Mouse (Mus musculus): ENCODE measurements around the gene Tchp. TPM values are rescaled to one million over a fixed set of nuclear protein-coding genes. Genes with fewer than 3 reads are reported as not detected.

Tchp gene
- polyA plus RNA-seq, 1 experiment from 2014 or later, result 15.2 TPM

GRCm38 (mm10) chr5:114728160-114728559 is 20.6 kb downstream of the Tchp start:
- H3K36me3 ChIP-seq (ENCODE audit: control insufficient read depth, insufficient read depth, low read length), result peaks cover 51% of the 10 kb centered on the region
- H3K4me2 ChIP-seq (ENCODE audit: low read depth, low read length), result no peak overlapping the region
- H3K4me3 ChIP-seq (ENCODE audit: low read depth, low read length), result no peak overlapping the region
- 92% methylated on average over 10 of the region's 10 CpGs for WGBS
- no peaks in the 10 kb centered on the region for H3K9me3 ChIP-seq (ENCODE audit: control insufficient read depth, low read length)
- no peaks in the 10 kb centered on the region for H3K27me3 ChIP-seq (ENCODE audit: control insufficient read depth, insufficient read depth, low read length)
- no peak for ATAC-seq (ENCODE audit: low read depth)
- no peaks in the 10 kb centered on the region for H3K4me1 ChIP-seq (ENCODE audit: control insufficient read depth, insufficient read depth, low read length)
- H3K9ac ChIP-seq (replicated peaks; ENCODE audit: low read depth, low read length), result no peak overlapping the region
- no peak overlapping the region; the same call in 1 of the 2 replicates for H3K27ac ChIP-seq (ENCODE audit: low read depth, low read length)

- H3K27ac ChIP-seq (ENCODE audit: low read depth, low read length), result no peak overlapping the region
- peaks cover 62% of the 10 kb centered on the region for H3K36me3 ChIP-seq (ENCODE audit: control insufficient read depth, insufficient read depth, low read length)
- no peak overlapping the region for H3K9ac ChIP-seq (replicated peaks; ENCODE audit: low read depth, low read length)
- H3K9me3 ChIP-seq (ENCODE audit: control insufficient read depth, low read length), result no peaks in the 10 kb centered on the region
- 82% methylated on average over 10 of the region's 10 CpGs for WGBS
- no peak overlapping the region for H3K4me2 ChIP-seq (ENCODE audit: low read depth, low read length)
- H3K4me3 ChIP-seq (ENCODE audit: low read depth, low read length), result no peak overlapping the region
- no peaks in the 10 kb centered on the region for H3K4me1 ChIP-seq (ENCODE audit: control insufficient read depth, insufficient read depth, low read length)
- H3K27me3 ChIP-seq (ENCODE audit: control insufficient read depth, insufficient read depth, low read length), result no peaks in the 10 kb centered on the region
- ATAC-seq (ENCODE audit: low read depth), result no peak
Measured at GRCm38 (mm10) chr5:114730129-114730528, 22.6 kb downstream of the Tchp start.

GRCm38 (mm10) chr5:114731498-114731897 is 23.9 kb downstream of the Tchp start:
- H3K36me3 ChIP-seq (ENCODE audit: control insufficient read depth, insufficient read depth, low read length), result peaks cover 67% of the 10 kb centered on the region
- H3K9me3 ChIP-seq (ENCODE audit: control insufficient read depth, low read length), result no peaks in the 10 kb centered on the region
- no peak overlapping the region for H3K4me2 ChIP-seq (ENCODE audit: low read depth, low read length)
- no peaks in the 10 kb centered on the region for H3K27me3 ChIP-seq (ENCODE audit: control insufficient read depth, insufficient read depth, low read length)
- no peak for ATAC-seq (ENCODE audit: low read depth)
- no peak overlapping the region for H3K27ac ChIP-seq (ENCODE audit: low read depth, low read length)
- WGBS, result 69% methylated on average over 6 of the region's 6 CpGs
- H3K4me3 ChIP-seq (ENCODE audit: low read depth, low read length), result no peak overlapping the region
- H3K4me1 ChIP-seq (ENCODE audit: control insufficient read depth, insufficient read depth, low read length), result no peaks in the 10 kb centered on the region
- H3K9ac ChIP-seq (replicated peaks; ENCODE audit: low read depth, low read length), result no peak overlapping the region

GRCm38 (mm10) chr5:114731969-114732368 is 24.4 kb downstream of the Tchp start:
- Histone ChIP-seq H3K4me1 (ENCODE audit: control insufficient read depth, insufficient read depth, low read length) (no peaks in the 10 kb centered on the region), H3K9ac (replicated peaks; ENCODE audit: low read depth, low read length) (no peak overlapping the region), H3K36me3 (ENCODE audit: control insufficient read depth, insufficient read depth, low read length) (peaks cover 72% of the 10 kb centered on the region), H3K4me3 (ENCODE audit: low read depth, low read length) (no peak overlapping the region), H3K9me3 (ENCODE audit: control insufficient read depth, low read length) (no peaks in the 10 kb centered on the region), H3K27ac (ENCODE audit: low read depth, low read length) (no peak overlapping the region), H3K4me2 (ENCODE audit: low read depth, low read length) (no peak overlapping the region), H3K27me3 (ENCODE audit: control insufficient read depth, insufficient read depth, low read length) (no peaks in the 10 kb centered on the region)
- WGBS, result 94% methylated on average over 15 of the region's 15 CpGs
- no peak for ATAC-seq (ENCODE audit: low read depth)

- Histone ChIP-seq H3K9ac (replicated peaks; ENCODE audit: low read depth, low read length) (no peak overlapping the region), H3K4me1 (ENCODE audit: control insufficient read depth, insufficient read depth, low read length) (no peaks in the 10 kb centered on the region), H3K9me3 (ENCODE audit: control insufficient read depth, low read length) (no peaks in the 10 kb centered on the region), H3K4me3 (ENCODE audit: low read depth, low read length) (no peak overlapping the region), H3K36me3 (ENCODE audit: control insufficient read depth, insufficient read depth, low read length) (peaks cover 75% of the 10 kb centered on the region), H3K4me2 (ENCODE audit: low read depth, low read length) (no peak overlapping the region), H3K27ac (ENCODE audit: low read depth, low read length) (no peak overlapping the region), H3K27me3 (ENCODE audit: control insufficient read depth, insufficient read depth, low read length) (no peaks in the 10 kb centered on the region)
- WGBS, result 84% methylated on average over 15 of the region's 15 CpGs
- no peak for ATAC-seq (ENCODE audit: low read depth)
Measured at GRCm38 (mm10) chr5:114733606-114734005, 26.0 kb downstream of the Tchp start.

- no peak overlapping the region for H3K4me3 ChIP-seq (ENCODE audit: low read depth, low read length)
- 87% methylated on average over 21 of the region's 21 CpGs for WGBS
- H3K9me3 ChIP-seq (ENCODE audit: control insufficient read depth, low read length), result no peaks in the 10 kb centered on the region
- no peak for ATAC-seq (ENCODE audit: low read depth)
- H3K36me3 ChIP-seq (ENCODE audit: control insufficient read depth, insufficient read depth, low read length), result peaks cover 73% of the 10 kb centered on the region
- H3K27ac ChIP-seq (ENCODE audit: low read depth, low read length), result no peak overlapping the region
- H3K27me3 ChIP-seq (ENCODE audit: control insufficient read depth, insufficient read depth, low read length), result no peaks in the 10 kb centered on the region
- no peaks in the 10 kb centered on the region for H3K4me1 ChIP-seq (ENCODE audit: control insufficient read depth, insufficient read depth, low read length)
- H3K4me2 ChIP-seq (ENCODE audit: low read depth, low read length), result no peak overlapping the region
- no peak overlapping the region for H3K9ac ChIP-seq (replicated peaks; ENCODE audit: low read depth, low read length)
Measured at GRCm38 (mm10) chr5:114737090-114737887, 29.7 kb downstream of the Tchp start.

GRCm38 (mm10) chr5:114738707-114739241 is 31.2 kb downstream of the Tchp start:
- H3K27me3 ChIP-seq (ENCODE audit: control insufficient read depth, insufficient read depth, low read length), result no peaks in the 10 kb centered on the region
- no peak overlapping the region for H3K4me3 ChIP-seq (ENCODE audit: low read depth, low read length)
- H3K4me1 ChIP-seq (ENCODE audit: control insufficient read depth, insufficient read depth, low read length), result no peaks in the 10 kb centered on the region
- H3K36me3 ChIP-seq (ENCODE audit: control insufficient read depth, insufficient read depth, low read length), result peaks cover 74% of the 10 kb centered on the region
- no peaks in the 10 kb centered on the region for H3K9me3 ChIP-seq (ENCODE audit: control insufficient read depth, low read length)
- H3K4me2 ChIP-seq (ENCODE audit: low read depth, low read length), result no peak overlapping the region
- no peak overlapping the region for H3K9ac ChIP-seq (replicated peaks; ENCODE audit: low read depth, low read length)
- ATAC-seq (ENCODE audit: low read depth), result no peak
- no peak overlapping the region for H3K27ac ChIP-seq (ENCODE audit: low read depth, low read length)
- WGBS, result 90% methylated on average over 12 of the region's 12 CpGs

GRCm38 (mm10) chr5:114740595-114740994 is 33.0 kb downstream of the Tchp start:
- Histone ChIP-seq H3K36me3 (ENCODE audit: control insufficient read depth, insufficient read depth, low read length) (peaks cover 83% of the 10 kb centered on the region), H3K4me2 (ENCODE audit: low read depth, low read length) (no peak overlapping the region), H3K9me3 (ENCODE audit: control insufficient read depth, low read length) (no peaks in the 10 kb centered on the region), H3K27me3 (ENCODE audit: control insufficient read depth, insufficient read depth, low read length) (no peaks in the 10 kb centered on the region), H3K4me3 (ENCODE audit: low read depth, low read length) (no peak overlapping the region), H3K27ac (ENCODE audit: low read depth, low read length) (no peak overlapping the region), H3K4me1 (ENCODE audit: control insufficient read depth, insufficient read depth, low read length) (no peaks in the 10 kb centered on the region), H3K9ac (replicated peaks; ENCODE audit: low read depth, low read length) (no peak overlapping the region)
- no peak for ATAC-seq (ENCODE audit: low read depth)
- WGBS, result 73% methylated on average over 4 of the region's 4 CpGs

- Histone ChIP-seq H3K27me3 (ENCODE audit: control insufficient read depth, insufficient read depth, low read length) (no peaks in the 10 kb centered on the region), H3K4me1 (ENCODE audit: control insufficient read depth, insufficient read depth, low read length) (no peaks in the 10 kb centered on the region), H3K4me3 (ENCODE audit: low read depth, low read length) (no peak overlapping the region), H3K4me2 (ENCODE audit: low read depth, low read length) (no peak overlapping the region), H3K36me3 (ENCODE audit: control insufficient read depth, insufficient read depth, low read length) (peaks cover 76% of the 10 kb centered on the region), H3K27ac (ENCODE audit: low read depth, low read length) (no peak overlapping the region), H3K9me3 (ENCODE audit: control insufficient read depth, low read length) (no peaks in the 10 kb centered on the region), H3K9ac (replicated peaks; ENCODE audit: low read depth, low read length) (no peak overlapping the region)
- 94% methylated on average over 10 of the region's 10 CpGs for WGBS
- no peak for ATAC-seq (ENCODE audit: low read depth)
Measured at GRCm38 (mm10) chr5:114742572-114742971, 35.0 kb downstream of the Tchp start.
